Mouse (Mus musculus) midbrain, embryonic 14.5 days (tissue): Measurements from ENCODE around the gene Arhgap18. TPM values are rescaled to one million over a fixed set of nuclear protein-coding genes. Genes with fewer than 3 reads are reported as not detected.

Experiments used
- ATAC-seq: fragments of 200-750 bp; cut with Nextera tagmentation; 2 replicates; pipeline ENCODE4 v1.8.0; 2017; ENCODE audit warnings: moderate number of reproducible peaks, moderate library complexity; ENCODE audit not compliant: low FRiP score, low TSS enrichment
- DNase-seq: peaks from one replicate; pipeline ENCODE4 v3.0.0-alpha.2; 2015
- H3K27ac ChIP-seq: fragments of 300-500 bp; sonication (generic); replicated peaks from 2 replicates; pipeline ENCODE4 v1.5.1; 2014; ENCODE audit warnings: mild to moderate bottlenecking, low read depth, low read length, moderate library complexity
- H3K27me3 ChIP-seq: fragments of 300-500 bp; sonication (generic); 2 replicates; pipeline ENCODE4 v1.6.1; 2014; ENCODE audit warnings: low read length, control low read depth, mixed read lengths; ENCODE audit not compliant: control insufficient read depth, insufficient read depth
- H3K36me3 ChIP-seq: fragments of 300-500 bp; sonication (generic); 2 replicates; pipeline ENCODE4 v1.6.1; 2014; ENCODE audit warnings: low read length, control low read depth; ENCODE audit not compliant: control insufficient read depth, insufficient read depth
- H3K4me1 ChIP-seq: fragments of 300-500 bp; sonication (generic); 2 replicates; pipeline ENCODE4 v1.6.1; 2014; ENCODE audit warnings: mild to moderate bottlenecking, antibody characterized with exemption, low read length, control low read depth; ENCODE audit not compliant: control insufficient read depth, insufficient read depth
- H3K4me2 ChIP-seq: fragments of 300-500 bp; sonication (generic); 2 replicates; pipeline ENCODE4 v1.6.1; 2014; ENCODE audit warnings: mild to moderate bottlenecking, low read length, moderate library complexity
- H3K4me3 ChIP-seq: fragments of 300-500 bp; sonication (generic); replicated peaks from 2 replicates; pipeline ENCODE4 v1.5.1; 2014; ENCODE audit warnings: low read depth, low read length
- H3K9ac ChIP-seq: fragments of 300-500 bp; sonication (generic); replicated peaks from 2 replicates; pipeline ENCODE4 v1.6.1; 2014; ENCODE audit warnings: mild to moderate bottlenecking, low read length, moderate library complexity
- H3K9me3 ChIP-seq: fragments of 300-500 bp; sonication (generic); 2 replicates; pipeline ENCODE4 v1.6.1; 2016; ENCODE audit warnings: low read length, control low read depth, mixed read lengths; ENCODE audit not compliant: control insufficient read depth
- WGBS: fragments of 180-500 bp; shearing (Covaris S2); extraction: QIAGEN DNeasy Blood & Tissue Kit; methylation state at CpG from one replicate; pipeline ENCODE4 v1.1.7; 2014; 5-methylcytosine and 5-hydroxymethylcytosine counted together
- polyA plus RNA-seq: library from polyadenylated mRNA; unstranded; fragments of >200 nt; fragmentation: Nextera tagmentation; extraction: Ambion mirVana; gene quantifications from 2 replicates; pipeline ENCODE4 v1.2.1, GENCODE M21; 2014

Gene Arhgap18
- polyA plus RNA-seq, 1 experiment from 2014 or later = 15.9 TPM

- Histone ChIP-seq H3K27me3 (no peaks in the 10 kb centered on the region), H3K9me3 (no peaks in the 10 kb centered on the region), H3K4me1 (peaks cover 5% of the 10 kb centered on the region; the same call in 1 of the 2 replicates), H3K36me3 (no peaks in the 10 kb centered on the region), H3K4me2 (no peak overlapping the region), H3K9ac (no peak overlapping the region), H3K4me3 (no peak overlapping the region), H3K27ac (no peak overlapping the region)
- 84% methylated on average over 6 of the region's 6 CpGs for WGBS
- no peak for ATAC-seq
- no peak for DNase-seq
Observed at GRCm38 (mm10) chr10:26754006-26754405, 785 bp downstream of the Arhgap18 start.

- 97% methylated on average over 2 of the region's 2 CpGs for WGBS
- Histone ChIP-seq H3K27ac (no peak overlapping the region), H3K27me3 (no peaks in the 10 kb centered on the region), H3K36me3 (no peaks in the 10 kb centered on the region), H3K4me2 (no peak overlapping the region), H3K4me3 (no peak overlapping the region), H3K4me1 (peaks cover 5% of the 10 kb centered on the region; the same call in 1 of the 2 replicates), H3K9ac (no peak overlapping the region), H3K9me3 (no peaks in the 10 kb centered on the region)
- ATAC-seq (no peak), DNase-seq (no peak)
Observed at GRCm38 (mm10) chr10:26757231-26757630, 4.0 kb downstream of the Arhgap18 start.

- H3K27me3 ChIP-seq = no peaks in the 10 kb centered on the region
- ATAC-seq = 0 out of 2 replicates have a peak, but pooled peaks have one; percentile 50
- H3K9ac ChIP-seq = no peak overlapping the region
- no peaks in the 10 kb centered on the region for H3K9me3 ChIP-seq
- WGBS = 48% methylated on average over 6 of the region's 6 CpGs
- peak; percentile 70 for DNase-seq
- H3K4me3 ChIP-seq = no peak overlapping the region
- 0 out of 2 replicates have a peak overlapping the region, but pooled peaks have one; percentile 3 for H3K27ac ChIP-seq
- no peak overlapping the region for H3K4me2 ChIP-seq
- no peaks in the 10 kb centered on the region for H3K4me1 ChIP-seq
- H3K36me3 ChIP-seq = no peaks in the 10 kb centered on the region
Observed at GRCm38 (mm10) chr10:26759469-26759868, 6.2 kb downstream of the Arhgap18 start.

- Histone ChIP-seq H3K4me3 (no peak overlapping the region), H3K9me3 (no peaks in the 10 kb centered on the region), H3K9ac (no peak overlapping the region), H3K4me1 (no peaks in the 10 kb centered on the region), H3K36me3 (no peaks in the 10 kb centered on the region), H3K27me3 (no peaks in the 10 kb centered on the region), H3K4me2 (no peak overlapping the region), H3K27ac (no peak overlapping the region)
- DNase-seq = no peak
- WGBS = 91% methylated on average over 4 of the region's 4 CpGs
- ATAC-seq = no peak
Observed at GRCm38 (mm10) chr10:26761103-26761502, 7.9 kb downstream of the Arhgap18 start.

GRCm38 (mm10) chr10:26761991-26762903 lies 9.0 kb downstream of the Arhgap18 start:
- Histone ChIP-seq H3K9ac (no peak overlapping the region), H3K36me3 (no peaks in the 10 kb centered on the region), H3K4me1 (no peaks in the 10 kb centered on the region), H3K4me2 (no peak overlapping the region), H3K27me3 (no peaks in the 10 kb centered on the region), H3K27ac (no peak overlapping the region), H3K9me3 (no peaks in the 10 kb centered on the region), H3K4me3 (no peak overlapping the region)
- ATAC-seq = no peak
- 68% methylated on average over 9 of the region's 9 CpGs for WGBS
- no peak for DNase-seq

GRCm38 (mm10) chr10:26767196-26767595 lies 14.0 kb downstream of the Arhgap18 start:
- Histone ChIP-seq H3K27me3 (no peaks in the 10 kb centered on the region), H3K4me1 (no peaks in the 10 kb centered on the region), H3K9ac (no peak overlapping the region), H3K4me2 (no peak overlapping the region), H3K4me3 (no peak overlapping the region), H3K9me3 (no peaks in the 10 kb centered on the region), H3K27ac (no peak overlapping the region), H3K36me3 (no peaks in the 10 kb centered on the region)
- ATAC-seq = no peak
- no peak for DNase-seq
- WGBS = 84% methylated on average over 3 of the region's 3 CpGs

GRCm38 (mm10) chr10:26768943-26769342 lies 15.7 kb downstream of the Arhgap18 start:
- WGBS = 88% methylated on average over 2 of the region's 2 CpGs
- no peaks in the 10 kb centered on the region for H3K27me3 ChIP-seq

GRCm38 (mm10) chr10:26770035-26770434 lies 16.8 kb downstream of the Arhgap18 start:
- no peak overlapping the region for H3K4me3 ChIP-seq

More at GRCm38 (mm10) chr10:26768943-26769342, 15.7 kb downstream of the Arhgap18 start:
- no peak for DNase-seq
- no peak for ATAC-seq
- Histone ChIP-seq H3K4me1 (peaks cover 10% of the 10 kb centered on the region), H3K4me3 (no peak overlapping the region), H3K9me3 (no peaks in the 10 kb centered on the region), H3K27ac (no peak overlapping the region), H3K4me2 (no peak overlapping the region), H3K9ac (no peak overlapping the region), H3K36me3 (no peaks in the 10 kb centered on the region)

More at GRCm38 (mm10) chr10:26770035-26770434, 16.8 kb downstream of the Arhgap18 start:
- ATAC-seq = no peak
- H3K9me3 ChIP-seq = no peaks in the 10 kb centered on the region
- no peaks in the 10 kb centered on the region for H3K36me3 ChIP-seq
- no peaks in the 10 kb centered on the region for H3K27me3 ChIP-seq
- peaks cover 14% of the 10 kb centered on the region for H3K4me1 ChIP-seq
- H3K27ac ChIP-seq = no peak overlapping the region
- WGBS = 81% methylated on average over 8 of the region's 8 CpGs
- H3K4me2 ChIP-seq = no peak overlapping the region
- no peak for DNase-seq
- H3K9ac ChIP-seq = no peak overlapping the region
